In the genomic region with DNA sequence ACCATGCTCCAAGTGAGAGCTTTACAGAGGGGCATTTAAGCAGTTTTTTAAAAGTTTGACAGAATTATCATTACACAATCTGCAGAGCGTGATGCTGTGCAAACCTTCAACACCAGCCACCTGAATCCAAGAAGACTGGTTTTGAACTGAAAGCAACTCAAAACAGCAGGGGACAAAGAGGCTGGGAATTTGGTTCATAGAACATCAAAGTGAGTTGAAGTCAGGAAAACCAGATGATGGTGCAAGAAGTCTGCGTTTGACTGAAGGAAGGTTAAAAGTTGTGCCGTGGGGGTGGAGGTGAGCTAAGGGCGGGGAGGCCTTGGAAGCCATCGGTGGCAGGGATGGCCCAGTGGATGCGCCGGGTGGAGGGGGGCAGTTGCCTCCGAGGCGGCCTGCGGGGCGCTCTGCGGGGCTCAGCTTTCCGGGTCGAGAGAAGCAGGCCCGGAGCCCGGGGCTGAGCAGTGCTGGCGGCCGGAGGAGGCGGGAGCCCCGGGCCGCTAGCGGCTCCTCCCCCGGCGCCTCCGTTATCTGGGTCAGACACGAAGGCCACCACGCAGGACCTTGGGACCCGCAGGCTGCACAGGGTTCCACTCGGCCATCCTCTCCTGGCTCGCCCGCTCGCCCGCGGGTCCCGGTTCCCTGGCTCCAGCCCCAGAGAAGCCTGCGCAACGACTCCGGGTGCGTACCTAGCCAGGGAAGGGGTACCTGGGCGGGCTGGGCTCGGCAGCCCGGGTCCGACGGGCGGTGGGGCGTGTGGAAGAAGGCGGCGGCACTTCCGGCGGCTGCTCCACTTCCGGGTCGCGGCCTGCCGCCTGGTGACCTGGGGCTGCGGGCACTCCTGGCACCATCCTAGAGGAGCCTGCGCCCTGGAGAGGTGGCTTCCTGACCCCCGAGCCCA, we compare ENCODE assay signal across 8 mouse cellular contexts. TPM values are rescaled to one million over a fixed set of nuclear protein-coding genes. Genes with fewer than 3 reads are reported as not detected.
DNase-seq lines count a peak whose midpoint lies in the region; ATAC-seq and TF ChIP-seq lines count a peak whose summit lies in the region.

No protein-coding gene starts in this region.

- peak overlapping the region; percentile 93 for H3K4me2 ChIP-seq in hindbrain, embryonic 16.5 days (ENCODE audit: low read length)

- intact Hi-C loops in left cerebral cortex, adult 2 months (cut with DNase I), result no loop called here

- ATAC-seq in hindbrain, embryonic 16.5 days, result peak; percentile 96

- H3K4me1 ChIP-seq in hindbrain, embryonic 16.5 days (ENCODE audit: control insufficient read depth, insufficient read depth, low read depth, low read length), result no peaks in the 10 kb centered on the region; the same call in 1 of the 2 replicates

- no peak for TF ChIP-seq CTCF in left cerebral cortex, adult 2 months (IDR thresholded peaks at IDR 0.05)

- no peaks in the 10 kb centered on the region for H3K36me3 ChIP-seq in hindbrain, embryonic 16.5 days (ENCODE audit: control insufficient read depth, insufficient read depth, low read length)
- no peaks in the 10 kb centered on the region for H3K36me3 ChIP-seq in macrophage (ENCODE audit: inconsistent target)

- 4% methylated on average over 24 of the region's 57 CpGs for WGBS in hindbrain, embryonic 16.5 days
- 2% methylated on average over 48 of the region's 57 CpGs for WGBS in macrophage (ENCODE audit: missing documents)

- H3K27me3 ChIP-seq in hindbrain, embryonic 16.5 days (replicated peaks; ENCODE audit: control insufficient read depth, insufficient read depth, low read length), result no peaks in the 10 kb centered on the region

- peak overlapping the region; percentile 88 for H3K4me3 ChIP-seq in hindbrain, embryonic 16.5 days (ENCODE audit: low read length)
- peak overlapping the region; percentile 73 for H3K4me3 ChIP-seq in left cerebral cortex, adult 2 months
- peak overlapping the region; percentile 47 for H3K4me3 ChIP-seq in macrophage (ENCODE audit: inconsistent target)

- peak; percentile 40 for DNase-seq in WW6 (ENCODE audit: low read depth, low spot score)
- DNase-seq in cerebellum, postnatal 36 days, result peak; percentile 81 to 82
- peak; percentile 64 for DNase-seq in gastrocnemius, adult 18-20 months (ENCODE audit: low spot score)
- DNase-seq in left cerebral cortex, adult 2 months (ENCODE audit: extremely low spot score in 1 of 2, low spot score in 2 of 2), result peak; percentile 74 to 76
- peak; percentile 56 for DNase-seq in retina, postnatal 7 days (ENCODE audit: low read depth, low spot score)
- DNase-seq in urinary bladder, adult 18-20 months (ENCODE audit: low spot score in 2 of 2), result peak; percentile 31 to 77

- H3K79me2 ChIP-seq in macrophage (ENCODE audit: inconsistent target), result no peaks in the 10 kb centered on the region

- no peaks in the 10 kb centered on the region for H3K9me3 ChIP-seq in hindbrain, embryonic 16.5 days (ENCODE audit: control insufficient read depth, low read length)

- H3K27ac ChIP-seq in hindbrain, embryonic 16.5 days (ENCODE audit: low read depth, low read length), result peak overlapping the region; percentile 87
- peak overlapping the region; percentile 95 for H3K27ac ChIP-seq in left cerebral cortex, adult 2 months
- H3K27ac ChIP-seq in macrophage, result 0 out of 2 replicates have a peak overlapping the region, but pooled peaks have one; percentile 10

- peak overlapping the region; percentile 97 for H3K9ac ChIP-seq in hindbrain, embryonic 16.5 days (ENCODE audit: low read depth, low read length)

RNA-seq across cellular contexts. Expression of gene Rmdn2, which starts 3.3 kb away (rescaled TPM):
- 10 to 100 TPM; 12.3 to 13.9 TPM for total RNA-seq in gastrocnemius, adult 18-20 months (2021)
- 9.6 and 11.1 TPM in 2 replicates for polyA plus RNA-seq in hindbrain, embryonic 16.5 days (2015; fragmentation: Nextera tagmentation; extraction: Ambion mirVana)
- total RNA-seq in left cerebral cortex, adult 2 months (2021), result 10 to 100 TPM; 10.9 to 12.4 TPM
- total RNA-seq in macrophage (2018; cell fraction: chromatin; rRNA removed), result 10 to 100 TPM in 11 of 26 experiments, 1 to 10 TPM in 15; 5.2 to 18.1 (median 7.5) TPM
- total RNA-seq in macrophage (2018; cell fraction: cytosol; rRNA removed), result 1 to 10 TPM; 3.0 to 6.0 (median 4.2) TPM
- total RNA-seq in macrophage (2018; cell fraction: nucleus; rRNA removed), result 10 to 100 TPM in 4 of 26 experiments, 1 to 10 TPM in 22; 2.1 to 14.0 (median 6.5) TPM
- polyA plus RNA-seq in macrophage (2018), result 3.9 to 8.2 TPM (median 6.8 TPM) in 3 replicates

Comparison
In these comparisons a context has a peak if more than half of its experiments do, and no peak if none do; other contexts are left out.
1. Peak in every context shown above with its lines: DNase-seq, ATAC-seq, H3K4me3 ChIP-seq and H3K27ac ChIP-seq.
2. H3K27ac ChIP-seq: peak in every context shown above with its lines; median percentile 95 in left cerebral cortex, adult 2 months; 87 in hindbrain, embryonic 16.5 days; 10 in macrophage.